Mouse (Mus musculus) liver, embryonic 12.5 days (tissue): Measurements from ENCODE around the gene Fscn3. TPM values are rescaled to one million over a fixed set of nuclear protein-coding genes. Genes with fewer than 3 reads are reported as not detected.

ENCODE experiments used
- ATAC-seq: fragments of 200-750 bp; cut with Nextera tagmentation; 2 replicates; pipeline ENCODE4 v1.8.0; 2017; ENCODE audit warnings: moderate number of reproducible peaks, mild to moderate bottlenecking, moderate library complexity
- H3K27ac ChIP-seq: fragments of 300-500 bp; sonication (generic); 2 replicates; pipeline ENCODE4 v1.5.1; 2016; ENCODE audit warnings: mild to moderate bottlenecking
- H3K27me3 ChIP-seq: fragments of 300-500 bp; sonication (generic); replicated peaks from 2 replicates; pipeline ENCODE4 v1.6.1; 2016; ENCODE audit warnings: mild to moderate bottlenecking, moderate library complexity
- H3K36me3 ChIP-seq: fragments of 300-500 bp; sonication (generic); 2 replicates; pipeline ENCODE4 v1.6.1; 2016; ENCODE audit warnings: mild to moderate bottlenecking, moderate library complexity
- H3K4me1 ChIP-seq: fragments of 300-500 bp; sonication (generic); 2 replicates; pipeline ENCODE4 v1.6.1; 2016
- H3K4me2 ChIP-seq: fragments of 300-500 bp; sonication (generic); 2 replicates; pipeline ENCODE4 v1.6.1; 2016; ENCODE audit warnings: mild to moderate bottlenecking, moderate library complexity
- H3K4me3 ChIP-seq: fragments of 300-500 bp; sonication (generic); 2 replicates; pipeline ENCODE4 v1.5.1; 2016; ENCODE audit warnings: mild to moderate bottlenecking, moderate library complexity
- H3K9ac ChIP-seq: fragments of 300-500 bp; sonication (generic); 2 replicates; pipeline ENCODE4 v1.6.1; 2016; ENCODE audit warnings: mild to moderate bottlenecking, moderate library complexity
- H3K9me3 ChIP-seq: fragments of 300-500 bp; sonication (generic); replicated peaks from 2 replicates; pipeline ENCODE4 v1.6.1; 2016; ENCODE audit warnings: mild to moderate bottlenecking, moderate library complexity
- WGBS: fragments of 180-500 bp; shearing (Covaris S2); methylation state at CpG from one replicate; pipeline ENCODE4 v1.1.7; 2016; ENCODE audit not compliant: insufficient replicate concordance; 5-methylcytosine and 5-hydroxymethylcytosine counted together
- polyA plus RNA-seq: library from polyadenylated mRNA; unstranded; fragments of >200 nt; fragmentation: Nextera tagmentation; extraction: Ambion mirVana; gene quantifications from 2 replicates; pipeline ENCODE4 v1.2.1, GENCODE M21; 2016

The Fscn3 gene
- polyA plus RNA-seq, 1 experiment from 2014 or later = 0.38 TPM

GRCm38 (mm10) chr6:28429870-28430269, 2.3 kb downstream of the Fscn3 start:
- Histone ChIP-seq H3K4me1 (peaks cover 42% of the 10 kb centered on the region), H3K27ac (no peak overlapping the region), H3K4me2 (no peak overlapping the region), H3K36me3 (peaks cover 31% of the 10 kb centered on the region), H3K27me3 (no peaks in the 10 kb centered on the region), H3K4me3 (no peak overlapping the region), H3K9me3 (no peaks in the 10 kb centered on the region), H3K9ac (no peak overlapping the region)
- ATAC-seq = no peak
- 83% methylated on average over 11 of the region's 11 CpGs for WGBS

- Histone ChIP-seq H3K36me3 (peaks cover 20% of the 10 kb centered on the region), H3K9me3 (no peaks in the 10 kb centered on the region), H3K27ac (peak overlapping the region; percentile 45), H3K4me3 (peak overlapping the region; percentile 23), H3K27me3 (no peaks in the 10 kb centered on the region), H3K4me1 (peaks cover 31% of the 10 kb centered on the region), H3K9ac (peak overlapping the region; percentile 7; the same call in 1 of the 2 replicates), H3K4me2 (peak overlapping the region; percentile 54)
- peak; percentile 81 for ATAC-seq
- WGBS = 53% methylated on average over 10 of the region's 10 CpGs
These were observed 3.4 kb downstream of the Fscn3 start for GRCm38 (mm10) chr6:28430795-28431537.

GRCm38 (mm10) chr6:28431538-28431855, 3.9 kb downstream of the Fscn3 start:
- Histone ChIP-seq H3K36me3 (peaks cover 15% of the 10 kb centered on the region), H3K27me3 (peaks cover under 1% of the 10 kb centered on the region; the same call in 1 of the 2 replicates), H3K9ac (0 out of 2 replicates have a peak overlapping the region, but pooled peaks have one; percentile 3), H3K4me2 (peak overlapping the region; percentile 54), H3K4me1 (peaks cover 26% of the 10 kb centered on the region), H3K4me3 (peak overlapping the region; percentile 23), H3K9me3 (no peaks in the 10 kb centered on the region), H3K27ac (peak overlapping the region; percentile 45)
- 46% methylated on average over 6 of the region's 6 CpGs for WGBS
- ATAC-seq = peak; percentile 77

GRCm38 (mm10) chr6:28447937-28448336, 20.3 kb downstream of the Fscn3 start:
- no peaks in the 10 kb centered on the region for H3K4me1 ChIP-seq
- no peak for ATAC-seq
- 73% methylated on average over 7 of the region's 7 CpGs for WGBS

GRCm38 (mm10) chr6:28449253-28449652, 21.7 kb downstream of the Fscn3 start, which contains the start of gene Pax4:
TSS of gene Pax4 (minus strand) at chr6:28449353.
- no peak for ATAC-seq
- peaks cover 80% of the 10 kb centered on the region for H3K27me3 ChIP-seq
- WGBS = 61% methylated on average over 2 of the region's 2 CpGs

More at GRCm38 (mm10) chr6:28447937-28448336, 20.3 kb downstream of the Fscn3 start:
- Histone ChIP-seq H3K4me2 (no peak overlapping the region), H3K36me3 (no peaks in the 10 kb centered on the region), H3K4me3 (no peak overlapping the region), H3K27ac (no peak overlapping the region), H3K9ac (no peak overlapping the region), H3K27me3 (peaks cover 78% of the 10 kb centered on the region), H3K9me3 (no peaks in the 10 kb centered on the region)

GRCm38 (mm10) chr6:28450481-28450880, 22.9 kb downstream of the Fscn3 start:
- no peaks in the 10 kb centered on the region for H3K36me3 ChIP-seq
- peaks cover 77% of the 10 kb centered on the region for H3K27me3 ChIP-seq
- no peaks in the 10 kb centered on the region for H3K4me1 ChIP-seq
- no peaks in the 10 kb centered on the region for H3K9me3 ChIP-seq
- no peak overlapping the region for H3K4me2 ChIP-seq
- no peak overlapping the region for H3K4me3 ChIP-seq
- H3K9ac ChIP-seq = no peak overlapping the region
- H3K27ac ChIP-seq = no peak overlapping the region
- 17% methylated on average over 5 of the region's 5 CpGs for WGBS
- no peak for ATAC-seq

More at GRCm38 (mm10) chr6:28449253-28449652, 21.7 kb downstream of the Fscn3 start, which contains the start of gene Pax4:
- Histone ChIP-seq H3K27ac (no peak within 1 kb of the TSS), H3K9me3 (no peaks in the 10 kb centered on the region), H3K4me3 (no peak within 1 kb of the TSS), H3K9ac (no peak within 1 kb of the TSS), H3K36me3 (no peaks in the 10 kb centered on the region), H3K4me1 (no peaks in the 10 kb centered on the region), H3K4me2 (no peak within 1 kb of the TSS)

- no peaks in the 10 kb centered on the region for H3K4me1 ChIP-seq
- WGBS = 3% methylated on average over 12 of the region's 12 CpGs
- H3K9ac ChIP-seq = no peak overlapping the region
- no peaks in the 10 kb centered on the region for H3K9me3 ChIP-seq
- no peak overlapping the region for H3K4me3 ChIP-seq
- H3K27me3 ChIP-seq = peaks cover 76% of the 10 kb centered on the region
- H3K36me3 ChIP-seq = no peaks in the 10 kb centered on the region
- H3K4me2 ChIP-seq = no peak overlapping the region
- ATAC-seq = no peak
- no peak overlapping the region for H3K27ac ChIP-seq
These were observed 23.4 kb downstream of the Fscn3 start for GRCm38 (mm10) chr6:28450977-28451376.

- Histone ChIP-seq H3K4me3 (no peak overlapping the region), H3K4me1 (no peaks in the 10 kb centered on the region), H3K27me3 (peaks cover 20% of the 10 kb centered on the region; the same call in 1 of the 2 replicates), H3K9ac (no peak overlapping the region), H3K36me3 (no peaks in the 10 kb centered on the region), H3K9me3 (no peaks in the 10 kb centered on the region), H3K4me2 (no peak overlapping the region), H3K27ac (no peak overlapping the region)
- ATAC-seq = peak; percentile 74
These were observed 31.7 kb downstream of the Fscn3 start for GRCm38 (mm10) chr6:28459221-28459668.

GRCm38 (mm10) chr6:28460534-28460933, 32.9 kb downstream of the Fscn3 start:
- Histone ChIP-seq H3K27me3 (peaks cover 18% of the 10 kb centered on the region; the same call in 1 of the 2 replicates), H3K36me3 (no peaks in the 10 kb centered on the region), H3K4me3 (no peak overlapping the region), H3K27ac (no peak overlapping the region), H3K4me2 (no peak overlapping the region), H3K4me1 (no peaks in the 10 kb centered on the region), H3K9me3 (no peaks in the 10 kb centered on the region), H3K9ac (no peak overlapping the region)
- 0 out of 2 replicates have a peak, but pooled peaks have one; percentile 21 for ATAC-seq
- WGBS = 5% methylated on average over 5 of the region's 5 CpGs

- Histone ChIP-seq H3K9me3 (no peaks in the 10 kb centered on the region), H3K4me1 (no peaks in the 10 kb centered on the region), H3K9ac (no peak overlapping the region), H3K27ac (no peak overlapping the region), H3K4me2 (no peak overlapping the region), H3K27me3 (peaks cover 15% of the 10 kb centered on the region; the same call in 1 of the 2 replicates), H3K36me3 (no peaks in the 10 kb centered on the region), H3K4me3 (no peak overlapping the region)
- 61% methylated on average over 6 of the region's 6 CpGs for WGBS
- no peak for ATAC-seq
These were observed 37.0 kb downstream of the Fscn3 start for GRCm38 (mm10) chr6:28464630-28465029.

GRCm38 (mm10) chr6:28470017-28470602, 42.5 kb downstream of the Fscn3 start:
- Histone ChIP-seq H3K4me1 (no peaks in the 10 kb centered on the region), H3K9me3 (no peaks in the 10 kb centered on the region), H3K27me3 (no peaks in the 10 kb centered on the region), H3K4me2 (no peak overlapping the region), H3K36me3 (no peaks in the 10 kb centered on the region), H3K4me3 (no peak overlapping the region), H3K9ac (no peak overlapping the region), H3K27ac (no peak overlapping the region)
- no peak for ATAC-seq
- 66% methylated on average over 4 of the region's 4 CpGs for WGBS

GRCm38 (mm10) chr6:28470621-28471020, 43.0 kb downstream of the Fscn3 start:
- 52% methylated on average over 5 of the region's 5 CpGs for WGBS
- no peaks in the 10 kb centered on the region for H3K36me3 ChIP-seq
- no peaks in the 10 kb centered on the region for H3K27me3 ChIP-seq
- ATAC-seq = no peak
- H3K4me2 ChIP-seq = no peak overlapping the region
- no peak overlapping the region for H3K9ac ChIP-seq
- H3K4me3 ChIP-seq = no peak overlapping the region
- H3K9me3 ChIP-seq = no peaks in the 10 kb centered on the region
- H3K4me1 ChIP-seq = no peaks in the 10 kb centered on the region
- H3K27ac ChIP-seq = no peak overlapping the region
